Mouse (Mus musculus): Measurements from ENCODE around the gene Speer4a.
"Not testable (repeated sequence)": the region's sequence is repeated elsewhere in the genome, so short reads cannot be mapped to it uniquely, and the experiment has no call there.

The Speer4a gene

GRCm38 (mm10) chr5:26039458-26039857, at the start of gene Speer4a:
TSS of gene Speer4a (minus strand) at chr5:26039558.
- in situ Hi-C loops (cut with MboI; ENCODE audit: low sequenced_read_pairs) = not testable (repeated sequence)

- in situ Hi-C loops (cut with MboI; ENCODE audit: low sequenced_read_pairs) = not testable (repeated sequence)
Observed at GRCm38 (mm10) chr5:26079023-26079422, 39.7 kb upstream of the Speer4a start.

GRCm38 (mm10) chr5:26070716-26071115, 31.4 kb upstream of the Speer4a start:
- in situ Hi-C loops (cut with MboI; ENCODE audit: low sequenced_read_pairs) = no loop called here

GRCm38 (mm10) chr5:26058481-26058880, 19.1 kb upstream of the Speer4a start, which contains the start of gene Gm7347:
TSS of gene Gm7347 (minus strand) at chr5:26058581.
- in situ Hi-C loops (cut with MboI; ENCODE audit: low sequenced_read_pairs) = not testable (repeated sequence)

- in situ Hi-C loops (cut with MboI; ENCODE audit: low sequenced_read_pairs) = not testable (repeated sequence)
Observed at GRCm38 (mm10) chr5:26022816-26023215, 16.5 kb downstream of the Speer4a start, which contains the start of gene Gm5862. TSS of gene Gm5862 (minus strand) at chr5:26022916.

GRCm38 (mm10) chr5:26007697-26008096, 31.7 kb downstream of the Speer4a start:
- in situ Hi-C loops (cut with MboI; ENCODE audit: low sequenced_read_pairs) = not testable (repeated sequence)

- in situ Hi-C loops (cut with MboI; ENCODE audit: low sequenced_read_pairs) = not testable (repeated sequence)
Observed at GRCm38 (mm10) chr5:26006937-26007695, 32.2 kb downstream of the Speer4a start.

- in situ Hi-C loops (cut with MboI; ENCODE audit: low sequenced_read_pairs) = not testable (repeated sequence)
Observed at GRCm38 (mm10) chr5:26004698-26005097, 34.7 kb downstream of the Speer4a start, which contains the start of gene Gm1979. TSS of gene Gm1979 (minus strand) at chr5:26004798.

GRCm38 (mm10) chr5:25988550-25988949, 50.8 kb downstream of the Speer4a start, which contains the start of gene Gm21698:
TSS of gene Gm21698 (minus strand) at chr5:25988650.
- in situ Hi-C loops (cut with MboI; ENCODE audit: low sequenced_read_pairs) = not testable (repeated sequence)
